Mouse (Mus musculus) heart, embryonic 10.5 days (tissue): ENCODE data around the gene Hhipl1. TPM values are rescaled to one million over a fixed set of nuclear protein-coding genes. Genes with fewer than 3 reads are reported as not detected.

ENCODE experiments used
- DNase-seq: peaks from one replicate; pipeline ENCODE4 v3.0.0-alpha.2; 2017; ENCODE audit warnings: low spot score
- H3K27ac ChIP-seq: fragments of 300-500 bp; sonication (generic); 2 replicates; pipeline ENCODE4 v1.5.1; 2016; ENCODE audit warnings: mild to moderate bottlenecking
- H3K27me3 ChIP-seq: fragments of 300-500 bp; sonication (generic); 2 replicates; pipeline ENCODE4 v1.6.1; 2016; ENCODE audit warnings: mild to moderate bottlenecking; ENCODE audit not compliant: poor library complexity, insufficient read depth, severe bottlenecking
- H3K36me3 ChIP-seq: fragments of 300-500 bp; sonication (generic); 2 replicates; pipeline ENCODE4 v1.6.1; 2016; ENCODE audit warnings: mild to moderate bottlenecking, moderate library complexity
- H3K4me1 ChIP-seq: fragments of 300-500 bp; sonication (generic); 2 replicates; pipeline ENCODE4 v1.6.1; 2016; ENCODE audit warnings: mild to moderate bottlenecking
- H3K4me3 ChIP-seq: fragments of 300-500 bp; sonication (generic); 2 replicates; pipeline ENCODE4 v1.5.1; 2016; ENCODE audit warnings: mild to moderate bottlenecking, moderate library complexity
- H3K9me3 ChIP-seq: fragments of 300-500 bp; sonication (generic); 2 replicates; pipeline ENCODE4 v1.6.1; 2016; ENCODE audit warnings: mild to moderate bottlenecking, moderate library complexity
- WGBS: fragments of 180-500 bp; shearing (Covaris S2); methylation state at CpG from one replicate; pipeline ENCODE4 v1.1.7; 2016; 5-methylcytosine and 5-hydroxymethylcytosine counted together
- polyA plus RNA-seq: library from polyadenylated mRNA; unstranded; fragments of >200 nt; fragmentation: Nextera tagmentation; extraction: Ambion mirVana; gene quantifications from 2 replicates; pipeline ENCODE4 v1.2.1, GENCODE M21; 2016

Gene Hhipl1
- polyA plus RNA-seq, 1 experiment from 2014 or later, result 0.28 TPM

DNA sequence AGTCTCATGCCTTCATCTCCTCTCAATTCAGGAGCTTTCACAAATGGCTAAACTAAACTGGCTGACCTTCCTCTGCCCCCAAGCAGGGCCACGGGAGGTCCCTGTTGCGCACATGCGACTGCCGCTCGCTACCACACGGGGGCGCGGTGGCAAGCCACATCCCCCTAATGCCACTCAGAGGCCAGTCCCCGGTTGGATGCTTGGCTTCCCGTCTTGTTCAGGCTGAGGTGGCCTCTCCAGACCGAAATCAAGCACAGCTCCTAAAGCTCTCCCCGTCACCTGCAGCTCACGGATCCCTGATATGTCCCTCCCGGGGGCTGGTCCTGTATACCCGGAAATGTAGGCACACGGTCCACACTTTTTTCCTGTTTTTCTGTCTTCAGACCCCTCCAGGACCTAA lies 27.0 kb downstream of the Hhipl1 start:
- H3K27ac ChIP-seq, result peak overlapping the region; percentile 56; the same call in 1 of the 2 replicates
- DNase-seq, result peak; percentile 93
- under 1% methylated on average over 16 of the region's 16 CpGs for WGBS
- H3K27me3 ChIP-seq, result peaks cover 77% of the 10 kb centered on the region
- peak overlapping the region; percentile 77 for H3K4me3 ChIP-seq
- no peaks in the 10 kb centered on the region for H3K36me3 ChIP-seq
- peaks cover 32% of the 10 kb centered on the region for H3K4me1 ChIP-seq
- H3K9me3 ChIP-seq, result no peaks in the 10 kb centered on the region

DNA sequence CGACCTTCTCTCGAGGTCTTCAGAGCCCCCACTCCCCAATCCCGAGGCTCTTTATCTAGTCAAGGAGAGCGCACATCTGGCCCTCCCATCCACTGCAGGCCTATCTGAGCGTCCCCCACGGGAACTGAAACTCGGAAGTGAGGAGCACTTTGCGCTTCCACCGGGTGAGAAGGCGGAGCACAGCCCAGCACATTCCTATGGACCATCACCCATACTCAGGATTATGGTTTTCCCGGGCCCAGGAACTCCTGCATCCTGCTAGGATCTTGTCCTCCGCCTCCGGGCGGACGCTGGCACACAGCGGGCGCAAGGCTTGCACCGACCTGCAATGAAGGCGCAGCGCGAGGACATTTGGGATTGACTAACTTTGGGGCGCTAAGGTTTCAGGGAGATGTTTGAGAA lies 27.4 kb downstream of the Hhipl1 start:
- peak overlapping the region; percentile 77 for H3K4me3 ChIP-seq
- H3K36me3 ChIP-seq, result no peaks in the 10 kb centered on the region
- no peaks in the 10 kb centered on the region for H3K9me3 ChIP-seq
- WGBS, result 1% methylated on average over 22 of the region's 22 CpGs
- H3K27me3 ChIP-seq, result peaks cover 77% of the 10 kb centered on the region
- DNase-seq, result no peak
- H3K27ac ChIP-seq, result peak overlapping the region; percentile 56; the same call in 1 of the 2 replicates
- H3K4me1 ChIP-seq, result peaks cover 32% of the 10 kb centered on the region

DNA sequence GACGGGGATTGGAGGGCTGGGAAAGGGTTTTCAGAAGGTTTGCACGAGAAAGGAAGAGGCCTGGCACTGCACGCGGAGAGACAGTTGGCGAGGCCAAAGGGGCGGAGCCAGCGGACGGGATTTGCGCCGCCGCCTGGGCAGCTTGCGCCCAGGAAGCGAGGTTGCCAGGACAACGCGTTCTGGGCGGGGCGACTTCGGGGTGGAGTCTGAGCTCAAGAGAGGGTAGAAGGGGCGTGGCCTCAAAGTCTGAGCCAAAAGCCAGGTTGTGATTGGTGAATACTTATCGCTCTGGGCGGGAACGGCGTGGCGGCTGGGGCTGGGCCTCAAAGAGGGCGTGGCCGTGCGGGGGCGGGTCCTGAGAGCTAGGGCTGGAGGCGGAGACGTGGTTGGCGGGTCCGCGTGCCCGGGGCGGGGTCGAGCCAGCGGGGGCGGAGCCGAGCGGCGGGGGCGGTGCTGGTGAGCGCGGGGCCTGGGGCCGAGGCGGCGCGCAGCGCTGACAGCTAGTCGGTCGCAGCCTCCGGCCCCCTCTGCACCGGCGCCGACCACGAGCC lies 27.9 kb downstream of the Hhipl1 start, which contains the start of gene Cyp46a1:
TSS of gene Cyp46a1 (plus strand) at position 487 of the 551 bp plus-strand sequence.
- H3K4me3 ChIP-seq, result peak within 1 kb of the TSS; percentile 77
- peaks cover 32% of the 10 kb centered on the region for H3K4me1 ChIP-seq
- peak within 1 kb of the TSS; percentile 80 for H3K27ac ChIP-seq
- DNase-seq, result peak; percentile 100
- H3K36me3 ChIP-seq, result no peaks in the 10 kb centered on the region
- under 1% methylated on average over 54 of the region's 56 CpGs for WGBS
- H3K9me3 ChIP-seq, result no peaks in the 10 kb centered on the region
- peaks cover 74% of the 10 kb centered on the region for H3K27me3 ChIP-seq

DNA sequence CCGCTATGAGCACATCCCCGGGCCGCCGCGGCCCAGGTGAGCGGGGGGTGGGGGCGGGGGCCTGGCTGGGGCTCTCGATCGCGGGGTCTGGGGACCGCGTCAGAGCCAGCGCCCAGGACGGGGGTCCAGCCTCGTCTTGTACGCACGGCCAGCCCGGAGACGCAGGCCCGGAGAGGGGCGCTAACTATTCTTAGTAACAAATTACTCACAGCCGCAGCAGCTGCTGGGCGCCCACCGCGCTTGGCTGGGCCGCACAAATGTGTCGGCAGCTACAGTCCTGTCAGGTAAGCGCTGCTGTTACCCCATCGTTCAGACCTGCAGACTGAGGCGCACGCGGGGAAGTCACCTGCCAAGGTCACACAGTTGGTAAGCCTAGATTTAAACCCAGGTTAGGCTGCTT lies 28.5 kb downstream of the Hhipl1 start:
- peak overlapping the region; percentile 80 for H3K27ac ChIP-seq
- WGBS, result under 1% methylated on average over 32 of the region's 32 CpGs
- peaks cover 36% of the 10 kb centered on the region for H3K4me1 ChIP-seq
- H3K4me3 ChIP-seq, result peak overlapping the region; percentile 77
- peaks cover 74% of the 10 kb centered on the region for H3K27me3 ChIP-seq
- no peaks in the 10 kb centered on the region for H3K36me3 ChIP-seq
- H3K9me3 ChIP-seq, result no peaks in the 10 kb centered on the region
- no peak for DNase-seq

GRCm38 (mm10) chr12:108338572-108339190 lies 32.6 kb downstream of the Hhipl1 start:
- WGBS, result 18% methylated on average over 14 of the region's 14 CpGs
- peaks cover 81% of the 10 kb centered on the region for H3K27me3 ChIP-seq
- H3K4me1 ChIP-seq, result peaks cover 26% of the 10 kb centered on the region
- H3K9me3 ChIP-seq, result no peaks in the 10 kb centered on the region
- no peak for DNase-seq
- H3K36me3 ChIP-seq, result no peaks in the 10 kb centered on the region
- H3K27ac ChIP-seq, result 0 out of 2 replicates have a peak overlapping the region, but pooled peaks have one; percentile 49
- H3K4me3 ChIP-seq, result no peak overlapping the region

DNA sequence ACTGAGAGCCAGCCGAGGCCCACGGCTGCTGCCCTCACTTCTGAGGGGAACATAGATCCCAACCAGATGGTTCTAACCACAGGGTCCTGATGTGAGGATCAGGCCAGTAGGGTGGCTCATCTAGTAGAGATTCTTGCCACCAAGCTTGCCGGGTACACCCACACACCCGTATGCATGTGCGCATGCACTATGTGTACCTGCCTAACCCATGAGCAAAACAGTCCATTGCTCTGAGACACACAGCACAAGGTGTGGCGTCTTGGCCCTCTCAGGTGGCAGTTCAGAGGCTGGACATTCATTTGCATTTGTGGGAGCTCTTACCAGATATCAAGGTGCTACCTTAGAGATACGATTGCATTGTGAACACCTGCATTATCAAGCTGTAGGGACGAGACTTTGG lies 42.1 kb downstream of the Hhipl1 start:
- Histone ChIP-seq H3K36me3 (no peaks in the 10 kb centered on the region), H3K27me3 (peaks cover 61% of the 10 kb centered on the region), H3K9me3 (no peaks in the 10 kb centered on the region), H3K4me1 (peaks cover 12% of the 10 kb centered on the region), H3K4me3 (no peak overlapping the region), H3K27ac (no peak overlapping the region)
- WGBS, result 74% methylated on average over 8 of the region's 8 CpGs
- no peak for DNase-seq

GRCm38 (mm10) chr12:108349026-108349425 lies 43.0 kb downstream of the Hhipl1 start:
- H3K9me3 ChIP-seq, result no peaks in the 10 kb centered on the region
- H3K4me3 ChIP-seq, result no peak overlapping the region
- DNase-seq, result no peak
- peaks cover 65% of the 10 kb centered on the region for H3K27me3 ChIP-seq
- 61% methylated on average over 5 of the region's 5 CpGs for WGBS
- peaks cover 8% of the 10 kb centered on the region for H3K4me1 ChIP-seq
- H3K27ac ChIP-seq, result no peak overlapping the region
- H3K36me3 ChIP-seq, result no peaks in the 10 kb centered on the region

DNA sequence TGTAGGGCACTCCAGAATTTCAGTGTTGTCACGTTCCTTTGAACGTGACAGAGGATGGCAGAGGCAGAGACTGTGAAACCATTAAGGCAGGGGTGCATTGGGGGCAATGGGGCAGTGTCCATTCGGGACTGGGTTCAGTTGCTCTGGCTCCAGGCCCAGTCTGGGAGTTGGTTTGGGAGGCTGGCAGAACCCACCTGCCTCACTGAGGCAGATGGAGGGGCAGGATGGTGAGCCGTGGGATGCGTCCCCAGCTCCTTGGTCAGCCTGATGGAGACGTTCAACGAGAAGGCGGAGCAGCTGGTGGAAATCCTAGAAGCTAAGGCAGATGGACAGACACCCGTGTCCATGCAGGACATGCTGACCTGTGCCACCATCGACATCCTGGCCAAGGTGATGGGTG lies 44.9 kb downstream of the Hhipl1 start:
- WGBS, result 80% methylated on average over 10 of the region's 10 CpGs
- Histone ChIP-seq H3K9me3 (no peaks in the 10 kb centered on the region), H3K27me3 (peaks cover 82% of the 10 kb centered on the region), H3K4me3 (no peak overlapping the region), H3K36me3 (no peaks in the 10 kb centered on the region), H3K27ac (no peak overlapping the region), H3K4me1 (peaks cover 8% of the 10 kb centered on the region)
- no peak for DNase-seq

DNA sequence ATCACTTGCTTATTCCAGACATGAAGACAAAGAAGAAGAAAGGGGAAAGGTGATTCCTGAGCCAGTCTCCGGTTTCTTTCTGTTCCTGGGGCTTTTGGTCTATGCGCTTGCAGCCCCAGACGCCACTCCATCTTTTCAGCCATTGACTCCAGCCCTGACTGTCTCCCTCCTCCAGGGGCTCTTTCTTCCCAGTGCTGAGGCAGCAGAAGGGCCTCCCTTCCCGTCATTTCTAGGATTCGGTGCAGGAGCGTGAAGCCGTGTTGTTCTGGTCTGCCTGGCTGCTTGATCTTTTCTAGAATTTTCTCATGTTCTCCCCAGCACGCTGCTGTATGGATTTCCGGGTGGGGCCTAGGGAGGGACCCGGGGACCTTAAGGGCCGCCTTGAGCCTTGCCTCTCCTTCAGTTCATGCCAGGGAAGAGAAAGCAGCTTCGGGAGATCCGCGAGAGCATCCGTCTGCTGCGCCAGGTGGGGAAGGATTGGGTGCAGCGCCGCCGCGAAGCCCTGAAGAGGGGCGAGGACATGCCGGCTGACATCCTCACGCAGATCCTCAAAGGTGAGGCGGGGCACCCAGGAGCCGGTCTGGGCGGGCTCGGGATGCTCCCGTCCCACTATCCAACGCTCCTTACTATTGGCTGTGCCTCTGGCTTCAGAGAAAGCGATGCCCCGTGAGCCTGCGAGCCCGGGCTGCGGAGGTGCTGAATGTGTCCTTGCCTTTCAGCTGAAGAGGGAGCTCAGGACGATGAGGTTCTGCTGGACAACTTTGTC lies 46.5 kb downstream of the Hhipl1 start:
- WGBS, result 9% methylated on average over 35 of the region's 35 CpGs
- no peaks in the 10 kb centered on the region for H3K9me3 ChIP-seq
- peaks cover 88% of the 10 kb centered on the region for H3K27me3 ChIP-seq
- H3K36me3 ChIP-seq, result no peaks in the 10 kb centered on the region
- H3K27ac ChIP-seq, result no peak overlapping the region
- DNase-seq, result no peak
- H3K4me1 ChIP-seq, result peaks cover 8% of the 10 kb centered on the region
- H3K4me3 ChIP-seq, result peak overlapping the region; percentile 49

DNA sequence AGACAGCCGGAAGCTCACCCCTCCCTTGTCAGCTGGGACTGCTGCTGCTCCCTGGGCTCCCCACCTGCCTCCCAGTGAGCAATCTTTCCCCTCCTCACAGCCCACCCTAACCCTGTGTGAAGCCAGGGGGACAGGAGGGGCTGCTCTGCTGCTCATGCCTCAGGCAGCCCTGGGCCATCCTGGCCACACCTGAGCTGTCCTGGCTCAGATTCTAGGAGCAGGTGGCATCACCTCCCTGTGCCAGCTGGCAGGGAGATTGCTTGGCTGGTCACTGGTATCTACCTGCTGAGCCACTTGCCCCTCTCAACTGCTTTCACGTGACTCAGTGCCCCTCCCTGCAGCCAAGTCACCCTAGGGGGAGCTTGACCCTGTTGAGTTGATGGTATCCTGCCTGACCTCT lies 48.2 kb downstream of the Hhipl1 start:
- 63% methylated on average over 2 of the region's 2 CpGs for WGBS
- Histone ChIP-seq H3K36me3 (no peaks in the 10 kb centered on the region), H3K27me3 (peaks cover 79% of the 10 kb centered on the region), H3K27ac (no peak overlapping the region), H3K4me3 (no peak overlapping the region), H3K4me1 (peaks cover 8% of the 10 kb centered on the region), H3K9me3 (no peaks in the 10 kb centered on the region)
- DNase-seq, result no peak

- 78% methylated on average over 1 of the region's 1 CpGs for WGBS
- no peak for DNase-seq
- peaks cover 11% of the 10 kb centered on the region for H3K4me1 ChIP-seq
- H3K27ac ChIP-seq, result no peak overlapping the region
- H3K27me3 ChIP-seq, result peaks cover 70% of the 10 kb centered on the region
- no peaks in the 10 kb centered on the region for H3K9me3 ChIP-seq
- no peaks in the 10 kb centered on the region for H3K36me3 ChIP-seq
- no peak overlapping the region for H3K4me3 ChIP-seq
Observed at GRCm38 (mm10) chr12:108355271-108355670, 49.2 kb downstream of the Hhipl1 start.

- no peak overlapping the region for H3K27ac ChIP-seq
- H3K4me1 ChIP-seq, result peaks cover 12% of the 10 kb centered on the region
- no peaks in the 10 kb centered on the region for H3K36me3 ChIP-seq
- peaks cover 64% of the 10 kb centered on the region for H3K27me3 ChIP-seq
- no peaks in the 10 kb centered on the region for H3K9me3 ChIP-seq
- DNase-seq, result no peak
- H3K4me3 ChIP-seq, result no peak overlapping the region
Observed at GRCm38 (mm10) chr12:108355986-108356385, 49.9 kb downstream of the Hhipl1 start.

GRCm38 (mm10) chr12:108363796-108364195 lies 57.7 kb downstream of the Hhipl1 start:
- Histone ChIP-seq H3K36me3 (no peaks in the 10 kb centered on the region), H3K4me1 (peaks cover 43% of the 10 kb centered on the region), H3K27me3 (peaks cover 27% of the 10 kb centered on the region), H3K4me3 (no peak overlapping the region), H3K27ac (no peak overlapping the region), H3K9me3 (no peaks in the 10 kb centered on the region)
- peak; percentile 84 for DNase-seq
- WGBS, result 5% methylated on average over 5 of the region's 5 CpGs
